Mouse (Mus musculus) forebrain, embryonic 10.5 days (tissue): Measurements from ENCODE around the gene Fbxo9. TPM values are rescaled to one million over a fixed set of nuclear protein-coding genes. Genes with fewer than 3 reads are reported as not detected.
"Not testable (repeated sequence)": the region's sequence is repeated elsewhere in the genome, so short reads cannot be mapped to it uniquely, and the experiment has no call there.

Source experiments
- DNase-seq: peaks from one replicate; pipeline ENCODE4 v3.0.0-alpha.2; 2017; ENCODE audit warnings: low spot score; ENCODE audit errors: extremely low spot score
- H3K27ac ChIP-seq: fragments of 300-500 bp; sonication (generic); 2 replicates; pipeline ENCODE4 v1.5.1; 2016; ENCODE audit warnings: mild to moderate bottlenecking
- H3K27me3 ChIP-seq: fragments of 300-500 bp; sonication (generic); 2 replicates; pipeline ENCODE4 v1.6.1; 2016; ENCODE audit warnings: mild to moderate bottlenecking; ENCODE audit not compliant: poor library complexity, severe bottlenecking
- H3K36me3 ChIP-seq: fragments of 300-500 bp; sonication (generic); replicated peaks from 2 replicates; pipeline ENCODE4 v1.6.1; 2016; ENCODE audit warnings: mild to moderate bottlenecking, moderate library complexity
- H3K4me1 ChIP-seq: fragments of 300-500 bp; sonication (generic); 2 replicates; pipeline ENCODE4 v1.6.1; 2016
- H3K4me3 ChIP-seq: fragments of 300-500 bp; sonication (generic); 2 replicates; pipeline ENCODE4 v1.5.1; 2016; ENCODE audit warnings: mild to moderate bottlenecking, moderate library complexity
- H3K9me3 ChIP-seq: fragments of 300-500 bp; sonication (generic); 2 replicates; pipeline ENCODE4 v1.6.1; 2016; ENCODE audit warnings: mild to moderate bottlenecking, moderate library complexity
- WGBS: fragments of 180-500 bp; shearing (Covaris S2); methylation state at CpG from one replicate; pipeline ENCODE4 v1.1.7; 2016; 5-methylcytosine and 5-hydroxymethylcytosine counted together
- polyA plus RNA-seq: library from polyadenylated mRNA; unstranded; fragments of >200 nt; fragmentation: Nextera tagmentation; extraction: Ambion mirVana; gene quantifications from 2 replicates; pipeline ENCODE4 v1.2.1, GENCODE M21; 2016

The Fbxo9 gene
- polyA plus RNA-seq, result 21.0 and 22.9 TPM in 2 replicates

GRCm38 (mm10) chr9:78108796-78109239 lies at the start of gene Fbxo9, which contains the start of gene Ick:
Gene Fbxo9 (minus strand): TSS chr9:78109065.
Gene Ick (plus strand): TSS chr9:78109192.
- Histone ChIP-seq H3K27ac (peak within 1 kb of the TSS; percentile 93), H3K4me1 (peaks cover 36% of the 10 kb centered on the region), H3K27me3 (peaks cover 6% of the 10 kb centered on the region; the same call in 1 of the 2 replicates), H3K9me3 (no peaks in the 10 kb centered on the region), H3K36me3 (0 out of 2 replicates have a peak, but pooled peaks cover 5% of the 10 kb centered on the region), H3K4me3 (peak within 1 kb of the TSS; percentile 93)
- WGBS, result 0% methylated on average over 20 of the region's 20 CpGs
- DNase-seq, result peak; percentile 87

- H3K36me3 ChIP-seq, result peaks cover 98% of the 10 kb centered on the region
- H3K4me3 ChIP-seq, result no peak overlapping the region
- WGBS, result 90% methylated on average over 1 of the region's 1 CpGs
- no peak for DNase-seq
- H3K27me3 ChIP-seq, result no peaks in the 10 kb centered on the region
- H3K4me1 ChIP-seq, result no peaks in the 10 kb centered on the region
- H3K9me3 ChIP-seq, result no peaks in the 10 kb centered on the region
- H3K27ac ChIP-seq, result no peak overlapping the region
Observed at GRCm38 (mm10) chr9:78157221-78157620, 48.4 kb upstream of the Fbxo9 start.

DNA sequence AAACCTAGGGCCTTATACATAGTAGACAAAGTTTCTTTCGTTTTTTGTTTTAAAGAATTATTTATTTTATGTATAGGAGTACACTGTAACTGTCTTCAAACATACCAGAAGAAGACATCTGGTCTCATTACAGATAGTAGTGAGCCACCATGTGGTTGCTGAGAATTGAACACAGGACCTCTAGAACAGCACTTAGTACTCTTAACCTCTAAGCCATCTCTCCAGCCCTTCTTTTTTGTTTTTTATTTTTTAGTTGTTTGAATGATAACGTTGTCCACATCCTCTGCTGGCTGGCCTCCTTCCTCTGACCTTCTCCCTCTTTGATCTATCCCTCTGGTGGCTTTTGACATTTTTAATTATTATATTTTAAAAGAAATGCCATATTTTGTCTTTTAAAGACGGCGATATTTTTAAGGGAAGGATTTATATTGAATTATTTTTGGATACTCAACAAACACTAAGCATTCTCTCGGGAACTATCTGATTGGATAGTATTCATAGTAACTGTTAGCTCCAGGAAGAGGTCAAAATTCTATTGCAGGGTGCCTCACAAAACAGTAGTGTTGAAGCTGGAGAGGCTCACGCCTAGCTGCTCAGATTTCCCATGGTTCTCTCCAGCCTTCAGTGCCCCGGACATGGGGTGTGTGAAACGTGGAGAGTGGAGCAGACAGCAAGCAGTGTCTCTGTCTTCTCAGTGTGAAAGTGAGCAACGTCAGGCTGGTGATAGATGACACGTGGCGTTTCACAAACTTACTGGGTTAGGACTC lies 45.5 kb upstream of the Fbxo9 start:
- Histone ChIP-seq H3K4me1 (no peaks in the 10 kb centered on the region), H3K27ac (no peak overlapping the region), H3K36me3 (peaks cover 98% of the 10 kb centered on the region), H3K27me3 (no peaks in the 10 kb centered on the region), H3K9me3 (no peaks in the 10 kb centered on the region), H3K4me3 (no peak overlapping the region)
- DNase-seq, result no peak
- 88% methylated on average over 11 of the region's 11 CpGs for WGBS

DNA sequence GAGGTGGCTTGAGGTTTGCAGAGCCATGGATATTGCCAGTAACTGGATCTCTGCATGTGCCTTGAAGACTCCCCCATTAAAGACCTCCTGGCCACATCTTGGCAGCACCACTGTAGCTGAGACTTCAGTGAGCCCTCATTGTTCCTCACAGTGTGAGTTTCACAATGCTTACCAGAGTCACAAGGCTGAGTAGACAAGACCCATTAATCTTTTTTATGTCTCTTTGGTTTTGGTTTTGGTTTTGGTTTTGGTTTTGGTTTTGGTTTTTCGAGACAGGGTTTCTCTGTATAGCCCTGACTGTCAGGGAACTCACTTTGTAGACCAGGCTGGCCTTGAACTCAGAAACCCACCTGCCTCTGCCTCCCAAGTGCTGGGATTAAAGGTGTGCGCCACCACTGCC lies 40.9 kb upstream of the Fbxo9 start:
- H3K36me3 ChIP-seq, result peaks cover 93% of the 10 kb centered on the region

GRCm38 (mm10) chr9:78148149-78148548 lies 39.3 kb upstream of the Fbxo9 start:
- no peak for DNase-seq
- no peak overlapping the region for H3K4me3 ChIP-seq
- H3K27me3 ChIP-seq, result no peaks in the 10 kb centered on the region
- no peaks in the 10 kb centered on the region for H3K4me1 ChIP-seq
- H3K27ac ChIP-seq, result no peak overlapping the region
- WGBS, result 94% methylated on average over 6 of the region's 6 CpGs
- no peaks in the 10 kb centered on the region for H3K9me3 ChIP-seq
- peaks cover 92% of the 10 kb centered on the region for H3K36me3 ChIP-seq

More for the DNA sequence above, 40.9 kb upstream of the Fbxo9 start:
- not testable (repeated sequence) for H3K27me3 ChIP-seq, DNase-seq, H3K4me3 ChIP-seq, H3K27ac ChIP-seq, H3K4me1 ChIP-seq, H3K9me3 ChIP-seq
- 85% methylated on average over 2 of the region's 2 CpGs for WGBS

DNA sequence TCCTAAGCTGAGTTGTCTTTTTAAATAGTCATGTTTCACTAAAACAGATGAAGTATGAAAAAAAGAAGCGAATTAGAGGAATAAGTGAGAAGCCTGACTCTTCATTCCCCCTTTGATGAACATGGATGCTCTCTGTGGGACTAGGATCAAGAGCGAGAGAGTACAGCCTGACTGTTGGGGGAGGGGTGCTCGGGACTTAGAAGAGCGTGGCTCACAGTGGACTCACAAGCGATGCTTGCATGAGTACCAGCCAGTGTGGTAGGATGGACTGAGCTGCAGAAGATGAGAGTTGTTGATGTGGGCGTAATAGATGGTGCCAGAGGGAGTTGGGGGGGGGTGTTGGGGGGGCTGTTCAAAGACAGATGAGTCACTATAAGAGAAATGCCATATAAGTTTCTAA lies 37.8 kb upstream of the Fbxo9 start:
- H3K4me3 ChIP-seq, result no peak overlapping the region
- H3K36me3 ChIP-seq, result peaks cover 94% of the 10 kb centered on the region
- WGBS, result 80% methylated on average over 6 of the region's 6 CpGs
- no peak overlapping the region for H3K27ac ChIP-seq
- no peaks in the 10 kb centered on the region for H3K27me3 ChIP-seq
- H3K9me3 ChIP-seq, result peaks cover 9% of the 10 kb centered on the region
- no peaks in the 10 kb centered on the region for H3K4me1 ChIP-seq
- no peak for DNase-seq

GRCm38 (mm10) chr9:78146099-78146498 lies 37.2 kb upstream of the Fbxo9 start:
- WGBS, result 80% methylated on average over 4 of the region's 4 CpGs
- peaks cover 94% of the 10 kb centered on the region for H3K36me3 ChIP-seq
- no peak for DNase-seq
- no peak overlapping the region for H3K27ac ChIP-seq
- H3K4me3 ChIP-seq, result no peak overlapping the region
- H3K9me3 ChIP-seq, result peaks cover 10% of the 10 kb centered on the region
- H3K4me1 ChIP-seq, result no peaks in the 10 kb centered on the region
- H3K27me3 ChIP-seq, result no peaks in the 10 kb centered on the region

- 90% methylated on average over 4 of the region's 4 CpGs for WGBS
- no peaks in the 10 kb centered on the region for H3K27me3 ChIP-seq
- H3K4me1 ChIP-seq, result peaks cover 5% of the 10 kb centered on the region
- H3K27ac ChIP-seq, result no peak overlapping the region
- H3K4me3 ChIP-seq, result no peak overlapping the region
- H3K36me3 ChIP-seq, result peaks cover 95% of the 10 kb centered on the region
- DNase-seq, result no peak
- peaks cover 10% of the 10 kb centered on the region for H3K9me3 ChIP-seq
Observed at GRCm38 (mm10) chr9:78139463-78139862, 30.6 kb upstream of the Fbxo9 start.

DNA sequence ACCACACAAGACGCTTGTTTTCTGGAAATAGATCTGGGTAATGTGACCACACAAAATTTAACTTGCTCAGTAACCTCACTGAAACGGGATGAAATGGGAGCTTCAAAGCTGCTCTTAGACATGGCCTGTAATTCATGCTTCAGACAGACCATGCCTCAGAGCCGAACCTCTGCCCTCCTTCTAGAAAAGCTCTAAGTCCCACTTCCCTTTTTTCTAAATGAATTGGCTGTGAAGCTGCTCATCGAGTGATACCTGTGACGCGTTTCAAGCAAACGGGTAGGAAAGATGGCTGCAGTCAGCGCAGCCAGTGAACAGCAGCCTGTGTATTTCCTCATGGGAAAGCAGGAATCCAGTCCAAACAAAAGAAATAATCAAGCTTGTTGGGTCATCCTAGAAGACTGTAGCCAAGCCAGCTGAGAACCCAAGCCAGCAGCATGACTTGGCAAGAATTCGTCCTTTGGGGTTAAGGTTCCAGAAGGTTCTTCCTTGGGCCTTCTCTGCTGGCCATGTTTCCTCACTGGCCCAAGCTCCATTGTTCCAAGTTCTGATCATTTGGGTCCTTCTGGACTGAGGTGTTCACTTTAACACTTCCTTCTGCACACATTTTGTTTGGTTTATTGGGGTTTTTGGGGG lies 29.3 kb upstream of the Fbxo9 start:
- Histone ChIP-seq H3K27me3 (no peaks in the 10 kb centered on the region), H3K4me3 (no peak overlapping the region), H3K9me3 (peaks cover 10% of the 10 kb centered on the region), H3K27ac (no peak overlapping the region), H3K4me1 (peaks cover 5% of the 10 kb centered on the region), H3K36me3 (peaks cover 96% of the 10 kb centered on the region)
- WGBS, result 93% methylated on average over 9 of the region's 9 CpGs
- DNase-seq, result no peak

- H3K36me3 ChIP-seq, result peaks cover 96% of the 10 kb centered on the region
- no peaks in the 10 kb centered on the region for H3K27me3 ChIP-seq
- H3K27ac ChIP-seq, result no peak overlapping the region
- no peak overlapping the region for H3K4me3 ChIP-seq
- DNase-seq, result no peak
- 73% methylated on average over 7 of the region's 7 CpGs for WGBS
- no peaks in the 10 kb centered on the region for H3K9me3 ChIP-seq
- peaks cover 5% of the 10 kb centered on the region for H3K4me1 ChIP-seq
Observed at GRCm38 (mm10) chr9:78135658-78136057, 26.8 kb upstream of the Fbxo9 start.

GRCm38 (mm10) chr9:78126643-78127042 lies 17.8 kb upstream of the Fbxo9 start:
- no peak overlapping the region for H3K27ac ChIP-seq
- H3K4me3 ChIP-seq, result no peak overlapping the region
- H3K4me1 ChIP-seq, result peaks cover 20% of the 10 kb centered on the region
- DNase-seq, result no peak
- WGBS, result 79% methylated on average over 10 of the region's 10 CpGs
- no peaks in the 10 kb centered on the region for H3K9me3 ChIP-seq
- peaks cover 62% of the 10 kb centered on the region for H3K36me3 ChIP-seq
- no peaks in the 10 kb centered on the region for H3K27me3 ChIP-seq

- Histone ChIP-seq H3K36me3 (peaks cover 61% of the 10 kb centered on the region), H3K27ac (no peak overlapping the region), H3K9me3 (no peaks in the 10 kb centered on the region), H3K27me3 (no peaks in the 10 kb centered on the region), H3K4me3 (no peak overlapping the region), H3K4me1 (peaks cover 20% of the 10 kb centered on the region)
- 88% methylated on average over 6 of the region's 6 CpGs for WGBS
- DNase-seq, result no peak
Observed at GRCm38 (mm10) chr9:78126007-78126406, 17.1 kb upstream of the Fbxo9 start.

DNA sequence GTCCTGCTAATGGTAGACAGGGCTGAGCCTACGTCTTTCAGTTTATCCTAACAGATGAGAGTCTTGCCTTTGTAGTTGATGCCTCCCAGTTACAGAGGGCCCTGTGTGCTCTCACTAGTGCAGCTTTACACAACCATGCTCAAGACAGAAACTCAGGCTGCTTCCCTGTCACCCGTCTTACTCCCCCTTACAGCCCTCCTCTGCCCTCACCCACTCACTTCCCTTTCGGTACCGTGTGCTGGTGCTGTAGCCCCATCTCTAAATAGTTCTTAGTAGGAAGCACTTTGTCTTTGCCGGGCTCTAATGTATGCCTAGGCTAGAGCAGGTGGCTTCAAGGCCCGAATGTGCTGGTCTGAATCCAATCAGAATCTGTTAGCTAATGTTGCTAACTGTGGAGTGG lies 15.4 kb upstream of the Fbxo9 start:
- peaks cover 20% of the 10 kb centered on the region for H3K4me1 ChIP-seq
- H3K27ac ChIP-seq, result no peak overlapping the region
- DNase-seq, result no peak
- WGBS, result 93% methylated on average over 6 of the region's 6 CpGs
- no peak overlapping the region for H3K4me3 ChIP-seq
- H3K36me3 ChIP-seq, result peaks cover 61% of the 10 kb centered on the region
- no peaks in the 10 kb centered on the region for H3K9me3 ChIP-seq
- no peaks in the 10 kb centered on the region for H3K27me3 ChIP-seq
